Mouse (Mus musculus): ENCODE data around the gene Hipk2. TPM values are rescaled to one million over a fixed set of nuclear protein-coding genes. Genes with fewer than 3 reads are reported as not detected.

The Hipk2 gene
- polyA plus RNA-seq, 1 experiment from 2014 or later: 11.0 TPM

DNA sequence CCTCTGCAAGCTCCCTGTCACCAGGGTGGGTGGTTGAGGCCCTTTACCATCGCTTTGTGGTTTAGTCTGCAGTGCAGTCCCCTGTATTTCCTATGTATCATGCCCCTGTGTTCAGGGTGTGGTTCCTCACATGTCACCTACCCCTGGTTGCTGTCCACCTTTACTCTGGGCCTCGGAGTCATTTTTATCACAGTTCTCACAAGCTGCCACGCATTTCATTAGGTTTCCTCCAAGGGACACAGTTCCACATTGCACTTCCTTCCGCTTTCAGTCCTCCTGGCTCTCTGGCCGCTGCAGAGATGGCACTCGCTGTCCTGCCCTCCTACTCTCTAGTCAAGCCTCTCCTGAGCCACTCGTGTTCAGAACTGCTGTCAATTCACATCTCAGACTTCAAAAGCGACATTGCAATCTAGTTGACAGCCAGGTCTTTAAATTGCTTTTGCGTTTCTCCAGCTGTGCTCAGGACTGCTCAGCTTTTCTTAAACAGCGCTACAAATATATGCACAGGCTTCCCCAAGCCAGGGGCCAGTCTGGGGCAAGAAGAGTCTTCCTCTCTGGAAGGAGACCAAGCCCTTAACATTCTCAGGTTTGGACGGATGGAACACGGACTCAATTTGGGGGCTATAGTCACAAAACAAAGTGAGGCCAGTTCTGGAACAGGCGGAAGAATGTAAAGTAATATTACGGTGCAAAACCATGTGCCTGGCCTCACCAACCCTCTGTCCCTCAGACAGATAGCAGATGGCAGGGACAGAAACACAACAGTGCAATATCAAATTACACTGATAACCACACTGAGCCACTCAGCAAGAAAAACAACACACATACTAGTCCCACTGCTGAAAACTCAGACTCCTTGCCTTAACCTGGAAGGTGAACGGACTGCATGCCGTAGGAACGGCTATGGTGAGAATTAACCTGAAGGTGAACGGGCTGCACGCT lies 161.7 kb downstream of the Hipk2 start:
- Histone ChIP-seq H3K9me3 (ENCODE audit: control insufficient read depth, low read length) (no peaks in the 10 kb centered on the region), H3K36me3 (ENCODE audit: control insufficient read depth, insufficient read depth, low read length) (peaks cover 94% of the 10 kb centered on the region), H3K4me2 (ENCODE audit: low read length) (peak overlapping the region; percentile 12; the same call in 1 of the 2 replicates), H3K27me3 (ENCODE audit: control insufficient read depth, insufficient read depth, low read length) (no peaks in the 10 kb centered on the region), H3K4me3 (ENCODE audit: control insufficient read depth in 1 of 2, insufficient read depth in 1 of 2, low read depth in 1 of 2, low read length in 2 of 2) (no peak overlapping the region), H3K9ac (ENCODE audit: low read length) (peak overlapping the region; percentile 8; the same call in 1 of the 2 replicates), H3K4me1 (ENCODE audit: control insufficient read depth in 2 of 2, insufficient read depth in 2 of 2, low read length in 2 of 2) (peaks cover 13 to 15% of the 10 kb centered on the region in 2 experiments), H3K27ac (replicated peaks in 1 of 2; ENCODE audit: control insufficient read depth in 1 of 2, insufficient read depth in 1 of 2, low read depth in 2 of 2, low read length in 2 of 2) (peak overlapping the region in 1 of 2 experiments; percentile 10; a peak in 1 of 4 replicates)
- no peak for ATAC-seq (ENCODE audit: insufficient number of reproducible peaks, insufficient read depth, low FRiP score, low read depth)
- 46% methylated on average over 19 of the region's 19 CpGs for WGBS

DNA sequence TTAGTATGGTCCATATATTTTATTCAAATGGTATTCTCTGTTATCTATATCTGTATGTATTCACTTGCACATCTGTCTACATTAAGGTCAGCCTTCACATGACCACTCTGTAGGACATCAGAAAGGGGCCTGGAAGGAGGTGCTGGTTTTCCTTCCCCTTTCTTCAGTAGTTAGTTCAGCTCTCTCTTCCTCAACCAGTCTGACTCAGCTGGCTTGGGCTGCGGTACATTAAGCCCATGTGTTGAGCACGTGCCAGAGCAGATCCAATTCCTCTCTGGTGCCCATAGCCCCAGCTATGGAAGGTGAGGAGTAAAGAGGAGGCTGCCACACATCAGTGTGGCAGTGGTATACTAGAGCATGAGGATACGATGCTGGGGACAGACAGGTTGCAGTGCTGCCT lies 165.5 kb downstream of the Hipk2 start:
- Histone ChIP-seq H3K9me3 (ENCODE audit: control insufficient read depth, low read length) (no peaks in the 10 kb centered on the region), H3K27ac (replicated peaks in 1 of 2; ENCODE audit: control insufficient read depth in 1 of 2, insufficient read depth in 1 of 2, low read depth in 2 of 2, low read length in 2 of 2) (no peak overlapping the region), H3K4me3 (ENCODE audit: control insufficient read depth in 1 of 2, insufficient read depth in 1 of 2, low read depth in 1 of 2, low read length in 2 of 2) (no peak overlapping the region), H3K36me3 (ENCODE audit: control insufficient read depth, insufficient read depth, low read length) (peaks cover 71% of the 10 kb centered on the region), H3K9ac (ENCODE audit: low read length) (no peak overlapping the region), H3K27me3 (ENCODE audit: control insufficient read depth, insufficient read depth, low read length) (no peaks in the 10 kb centered on the region), H3K4me2 (ENCODE audit: low read length) (no peak overlapping the region), H3K4me1 (ENCODE audit: control insufficient read depth in 2 of 2, insufficient read depth in 2 of 2, low read length in 2 of 2) (peaks cover 13 to 19% of the 10 kb centered on the region in 2 experiments)
- no peak for ATAC-seq (ENCODE audit: insufficient number of reproducible peaks, insufficient read depth, low FRiP score, low read depth)
- 93% methylated on average over 3 of the region's 3 CpGs for WGBS

DNA sequence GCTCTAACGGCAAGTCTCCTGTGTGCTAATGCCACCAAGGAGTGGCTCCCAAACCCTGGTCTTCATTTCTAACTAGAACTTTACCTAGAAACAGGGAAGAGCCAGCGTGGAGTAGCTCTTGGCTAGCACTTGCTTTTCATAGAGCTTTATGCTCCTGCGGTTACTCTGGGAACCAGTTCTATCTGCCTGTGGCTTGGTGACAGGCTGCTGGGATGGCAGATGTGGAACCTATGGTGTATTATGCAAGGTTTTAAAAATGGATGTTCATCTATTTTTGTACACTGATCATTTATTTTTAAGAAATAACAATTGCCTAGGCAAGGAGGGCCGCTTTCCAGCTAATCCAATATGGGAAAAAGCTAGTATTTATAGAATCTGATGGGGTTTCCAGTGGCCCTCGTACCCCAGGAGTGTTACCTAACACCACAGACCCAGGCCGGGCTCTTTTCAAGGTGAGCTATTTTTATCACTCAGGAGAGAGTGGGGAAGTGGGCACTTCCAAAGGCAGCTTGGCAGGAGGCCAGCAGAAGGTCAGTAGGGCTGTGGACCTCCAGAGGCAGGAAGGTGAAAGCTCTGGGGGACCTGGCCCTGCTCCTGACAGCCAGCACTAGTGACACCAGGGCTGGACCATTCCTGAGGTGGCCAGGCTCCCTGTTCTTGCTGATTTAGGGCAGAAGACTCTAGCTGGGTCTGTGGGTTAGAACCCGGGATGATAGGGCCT lies 171.5 kb downstream of the Hipk2 start:
- Histone ChIP-seq H3K36me3 (ENCODE audit: control insufficient read depth, insufficient read depth, low read length) (peaks cover 49% of the 10 kb centered on the region), H3K27ac (replicated peaks in 1 of 2; ENCODE audit: control insufficient read depth in 1 of 2, insufficient read depth in 1 of 2, low read depth in 2 of 2, low read length in 2 of 2) (peak overlapping the region; percentile 89 to 93), H3K4me2 (ENCODE audit: low read length) (0 out of 2 replicates have a peak overlapping the region, but pooled peaks have one; percentile 16)

DNA sequence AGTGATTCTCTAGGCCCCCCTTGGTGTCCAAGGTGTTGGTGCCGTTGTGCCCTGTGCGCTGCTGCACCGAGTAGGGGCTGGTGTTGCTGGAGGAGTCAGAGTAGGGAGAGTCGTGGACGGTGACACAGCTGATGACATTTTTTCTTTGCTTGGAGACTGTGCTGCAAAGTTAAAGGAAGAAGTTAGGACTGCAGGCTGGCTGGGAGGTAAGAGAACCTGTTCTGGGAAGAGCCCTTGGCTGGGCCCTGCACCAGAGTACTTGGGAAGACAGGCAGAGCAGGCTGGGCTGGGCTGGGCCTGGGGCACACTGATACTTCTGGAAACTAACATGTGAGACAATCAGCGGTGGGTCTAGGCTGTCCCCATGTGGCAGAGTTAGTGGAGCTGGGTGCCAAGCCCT lies 172.4 kb downstream of the Hipk2 start:
- no peak for ATAC-seq (ENCODE audit: insufficient number of reproducible peaks, insufficient read depth, low FRiP score, low read depth)
- peak overlapping the region; percentile 89 to 93 for H3K27ac ChIP-seq (replicated peaks in 1 of 2; ENCODE audit: control insufficient read depth in 1 of 2, insufficient read depth in 1 of 2, low read depth in 2 of 2, low read length in 2 of 2)
- H3K36me3 ChIP-seq (ENCODE audit: control insufficient read depth, insufficient read depth, low read length): peaks cover 54% of the 10 kb centered on the region
- H3K9me3 ChIP-seq (ENCODE audit: control insufficient read depth, low read length): no peaks in the 10 kb centered on the region
- peak overlapping the region; percentile 5; the same call in 1 of the 2 replicates for H3K9ac ChIP-seq (ENCODE audit: low read length)
- H3K4me1 ChIP-seq (ENCODE audit: control insufficient read depth in 2 of 2, insufficient read depth in 2 of 2, low read length in 2 of 2): peaks cover 25 to 37% of the 10 kb centered on the region in 2 experiments
- H3K4me2 ChIP-seq (ENCODE audit: low read length): no peak overlapping the region
- no peak overlapping the region for H3K4me3 ChIP-seq (ENCODE audit: control insufficient read depth in 1 of 2, insufficient read depth in 1 of 2, low read depth in 1 of 2, low read length in 2 of 2)
- H3K27me3 ChIP-seq (ENCODE audit: control insufficient read depth, insufficient read depth, low read length): no peaks in the 10 kb centered on the region
- WGBS: 65% methylated on average over 6 of the region's 6 CpGs

More for the DNA sequence above, 171.5 kb downstream of the Hipk2 start:
- no peaks in the 10 kb centered on the region for H3K27me3 ChIP-seq (ENCODE audit: control insufficient read depth, insufficient read depth, low read length)
- ATAC-seq (ENCODE audit: insufficient number of reproducible peaks, insufficient read depth, low FRiP score, low read depth): peak; percentile 78
- no peaks in the 10 kb centered on the region for H3K9me3 ChIP-seq (ENCODE audit: control insufficient read depth, low read length)
- H3K4me3 ChIP-seq (ENCODE audit: control insufficient read depth in 1 of 2, insufficient read depth in 1 of 2, low read depth in 1 of 2, low read length in 2 of 2): no peak overlapping the region
- 40% methylated on average over 7 of the region's 7 CpGs for WGBS
- H3K4me1 ChIP-seq (ENCODE audit: control insufficient read depth in 2 of 2, insufficient read depth in 2 of 2, low read length in 2 of 2): peaks cover 25 to 37% of the 10 kb centered on the region in 2 experiments
- 0 out of 2 replicates have a peak overlapping the region, but pooled peaks have one; percentile 5 for H3K9ac ChIP-seq (ENCODE audit: low read length)

DNA sequence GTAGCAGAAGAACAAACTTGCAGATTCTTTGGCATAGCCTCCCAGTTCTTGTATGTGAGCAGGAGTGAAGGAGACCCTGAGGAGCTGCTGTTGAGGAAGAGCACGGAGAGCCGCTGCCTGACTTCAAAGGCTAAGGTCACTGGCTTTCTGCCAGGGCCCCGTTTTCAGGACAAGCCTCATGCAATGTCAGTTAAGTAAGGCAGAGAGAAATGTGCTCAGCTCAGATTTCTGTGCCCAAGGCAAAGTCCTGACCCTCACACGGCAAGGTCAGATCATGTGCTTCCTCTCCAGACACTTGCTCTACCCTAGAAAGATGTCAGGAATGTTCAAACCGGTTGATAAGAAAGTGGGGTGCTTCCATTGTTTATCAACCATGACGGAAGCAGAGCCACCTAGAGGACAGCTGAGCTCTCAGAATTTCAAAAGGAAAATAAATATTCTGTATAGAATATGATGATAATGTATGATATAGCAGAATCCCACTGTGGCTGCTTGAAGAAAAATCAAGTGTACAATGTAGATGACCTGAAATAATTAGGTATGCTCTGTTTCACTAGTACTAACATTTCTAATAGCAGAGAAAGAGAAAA lies 173.1 kb downstream of the Hipk2 start:
- peaks cover 58% of the 10 kb centered on the region for H3K36me3 ChIP-seq (ENCODE audit: control insufficient read depth, insufficient read depth, low read length)
- no peak for ATAC-seq (ENCODE audit: insufficient number of reproducible peaks, insufficient read depth, low FRiP score, low read depth)

DNA sequence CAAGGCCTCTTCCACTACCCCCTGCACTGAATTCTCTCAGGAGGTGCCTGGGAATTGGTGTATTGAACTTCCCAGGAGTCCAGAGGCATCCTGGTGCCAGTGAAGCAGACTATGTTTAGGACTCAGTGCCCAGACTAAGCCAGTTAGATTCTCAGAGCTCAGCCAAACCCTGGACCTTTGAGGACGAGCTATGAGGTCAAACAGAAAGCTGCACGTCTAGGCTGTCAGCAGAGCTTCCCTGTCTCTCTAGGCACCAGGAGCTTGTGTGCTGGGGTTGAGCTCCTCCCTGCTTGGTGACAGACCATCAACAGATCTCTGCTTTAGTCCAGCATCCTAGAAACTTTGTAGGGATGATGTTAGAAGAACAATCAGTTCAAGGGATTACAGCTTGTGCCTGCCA lies 174.5 kb downstream of the Hipk2 start:
- no peak for ATAC-seq (ENCODE audit: insufficient number of reproducible peaks, insufficient read depth, low FRiP score, low read depth)

More for the DNA sequence above, 173.1 kb downstream of the Hipk2 start:
- H3K4me3 ChIP-seq (ENCODE audit: control insufficient read depth in 1 of 2, insufficient read depth in 1 of 2, low read depth in 1 of 2, low read length in 2 of 2): no peak overlapping the region
- no peaks in the 10 kb centered on the region for H3K27me3 ChIP-seq (ENCODE audit: control insufficient read depth, insufficient read depth, low read length)
- H3K4me2 ChIP-seq (ENCODE audit: low read length): no peak overlapping the region
- 6% methylated on average over 6 of the region's 6 CpGs for WGBS
- H3K9me3 ChIP-seq (ENCODE audit: control insufficient read depth, low read length): no peaks in the 10 kb centered on the region
- peaks cover 25 to 37% of the 10 kb centered on the region in 2 experiments for H3K4me1 ChIP-seq (ENCODE audit: control insufficient read depth in 2 of 2, insufficient read depth in 2 of 2, low read length in 2 of 2)
- peak overlapping the region; percentile 26 to 89 for H3K27ac ChIP-seq (replicated peaks in 1 of 2; ENCODE audit: control insufficient read depth in 1 of 2, insufficient read depth in 1 of 2, low read depth in 2 of 2, low read length in 2 of 2)
- 0 out of 2 replicates have a peak overlapping the region, but pooled peaks have one; percentile 11 for H3K9ac ChIP-seq (ENCODE audit: low read length)

More for the DNA sequence above, 174.5 kb downstream of the Hipk2 start:
- H3K9ac ChIP-seq (ENCODE audit: low read length): peak overlapping the region; percentile 30; the same call in 1 of the 2 replicates
- no peaks in the 10 kb centered on the region for H3K9me3 ChIP-seq (ENCODE audit: control insufficient read depth, low read length)
- 39% methylated on average over 2 of the region's 2 CpGs for WGBS
- no peak overlapping the region for H3K27ac ChIP-seq (replicated peaks in 1 of 2; ENCODE audit: control insufficient read depth in 1 of 2, insufficient read depth in 1 of 2, low read depth in 2 of 2, low read length in 2 of 2)
- H3K4me2 ChIP-seq (ENCODE audit: low read length): no peak overlapping the region
- peaks cover 25 to 37% of the 10 kb centered on the region in 2 experiments for H3K4me1 ChIP-seq (ENCODE audit: control insufficient read depth in 2 of 2, insufficient read depth in 2 of 2, low read length in 2 of 2)
- H3K36me3 ChIP-seq (ENCODE audit: control insufficient read depth, insufficient read depth, low read length): peaks cover 56% of the 10 kb centered on the region
- H3K4me3 ChIP-seq (ENCODE audit: control insufficient read depth in 1 of 2, insufficient read depth in 1 of 2, low read depth in 1 of 2, low read length in 2 of 2): no peak overlapping the region
- H3K27me3 ChIP-seq (ENCODE audit: control insufficient read depth, insufficient read depth, low read length): no peaks in the 10 kb centered on the region
